Mouse (Mus musculus): Measurements from ENCODE around the gene Slc25a45. TPM values are rescaled to one million over a fixed set of nuclear protein-coding genes. Genes with fewer than 3 reads are reported as not detected.

Gene Slc25a45
- total RNA-seq, 1 experiment from 2014 or later: 48.1 TPM

DNA sequence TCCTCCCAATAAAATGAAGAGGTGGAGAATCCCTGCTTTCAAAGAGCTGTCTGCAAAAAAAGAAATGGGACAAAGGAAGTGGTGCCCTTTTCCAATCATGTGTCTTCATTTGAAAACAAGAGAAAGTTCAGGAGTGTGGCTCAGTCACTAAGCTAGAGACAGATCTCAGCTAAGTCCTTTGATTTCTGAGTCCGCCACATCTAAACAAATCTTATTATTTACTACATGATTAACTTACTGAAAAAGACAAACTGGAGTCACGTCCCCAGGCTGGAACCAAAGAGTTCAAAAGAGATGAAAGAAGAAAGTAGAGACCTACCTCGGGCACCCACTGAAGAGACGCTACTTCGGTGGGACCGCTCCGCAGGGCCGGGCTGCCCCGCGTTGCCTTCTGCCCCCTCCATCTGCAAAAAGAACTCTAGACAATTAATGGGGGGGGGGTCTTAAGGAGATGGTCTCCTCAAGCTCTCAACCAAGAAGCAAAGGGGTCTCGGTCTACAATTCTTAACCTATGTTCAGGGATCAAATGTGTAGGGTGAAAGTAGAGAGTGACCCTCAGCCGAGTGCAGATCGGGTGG lies 3.1 kb upstream of the Slc25a45 start:
- no peak for ATAC-seq (replicated peaks in 1 of 2; ENCODE audit: insufficient read depth in 1 of 2, low FRiP score in 2 of 2, low TSS enrichment in 1 of 2, low read depth in 1 of 2, poor library complexity in 2 of 2, severe bottlenecking in 2 of 2)

DNA sequence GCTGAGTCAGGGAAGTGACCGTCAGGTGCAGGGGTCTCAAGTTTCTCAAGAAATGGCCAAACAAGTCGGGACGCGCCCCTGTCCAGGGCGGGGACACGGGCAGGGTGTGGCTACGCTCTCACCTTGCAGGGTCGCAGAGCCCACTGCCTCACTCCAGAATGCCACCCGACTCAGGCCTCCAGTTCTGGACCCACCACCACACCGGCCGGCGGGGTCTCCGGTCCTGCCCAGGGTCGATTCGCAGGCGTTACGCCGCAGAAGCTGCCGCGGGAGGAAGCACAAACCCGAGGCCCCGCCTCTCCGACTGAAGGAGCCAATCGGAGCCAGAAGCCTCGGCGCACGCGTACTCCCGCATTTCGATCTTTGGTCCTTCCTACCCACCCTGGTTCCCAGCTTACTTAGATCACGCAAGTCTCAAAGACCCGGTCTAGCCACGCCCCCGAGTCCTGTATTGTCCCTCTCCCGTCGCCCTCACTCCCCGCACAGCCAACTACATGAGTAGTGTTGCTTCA lies 2.6 kb upstream of the Slc25a45 start, which contains the start of gene Frmd8:
Gene Frmd8, minus strand, starts transcription at position 306 of the 512 bp plus-strand sequence.
- peak; percentile 81 to 83 for ATAC-seq (replicated peaks in 1 of 2; ENCODE audit: insufficient read depth in 1 of 2, low FRiP score in 2 of 2, low TSS enrichment in 1 of 2, low read depth in 1 of 2, poor library complexity in 2 of 2, severe bottlenecking in 2 of 2)

DNA sequence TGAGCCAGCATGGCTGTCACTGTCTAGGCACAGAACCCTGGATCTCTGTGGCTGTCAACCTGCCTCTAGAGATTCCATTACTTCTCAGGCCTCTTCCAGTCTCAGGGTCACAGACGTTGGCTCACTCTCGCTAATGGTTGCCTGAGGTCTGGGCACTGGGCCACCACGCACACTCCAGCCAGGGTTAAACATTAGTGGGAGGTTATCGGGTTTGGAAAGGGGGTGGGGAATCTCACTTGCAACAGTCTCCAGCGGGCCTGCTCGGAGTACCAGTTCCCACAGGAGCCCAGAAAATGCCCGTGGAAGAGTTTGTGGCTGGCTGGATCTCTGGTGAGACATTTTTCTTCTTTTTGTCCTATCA lies 734 bp downstream of the Slc25a45 start:
- no peak for ATAC-seq (replicated peaks in 1 of 2; ENCODE audit: insufficient read depth in 1 of 2, low FRiP score in 2 of 2, low TSS enrichment in 1 of 2, low read depth in 1 of 2, poor library complexity in 2 of 2, severe bottlenecking in 2 of 2)

DNA sequence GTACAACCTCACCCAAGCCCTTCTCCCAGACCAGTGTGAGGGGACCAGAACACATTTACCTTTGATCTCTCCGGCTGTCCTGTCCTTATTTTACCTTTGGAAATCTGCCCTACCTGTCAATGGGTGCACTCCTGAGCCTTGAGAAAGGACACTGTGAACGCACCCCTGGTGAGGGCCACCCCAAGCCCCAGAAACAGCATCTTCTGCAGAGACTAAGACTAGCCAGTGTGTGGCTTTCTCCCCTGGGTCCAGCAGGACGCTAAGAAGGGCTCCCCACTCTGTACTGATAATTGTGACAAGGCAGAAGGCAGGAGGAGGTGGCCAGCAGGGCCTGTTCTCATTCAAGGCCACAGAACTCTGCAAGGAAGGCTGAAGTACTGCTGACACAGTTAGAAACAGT lies 1.3 kb downstream of the Slc25a45 start:
- ATAC-seq (replicated peaks in 1 of 2; ENCODE audit: insufficient read depth in 1 of 2, low FRiP score in 2 of 2, low TSS enrichment in 1 of 2, low read depth in 1 of 2, poor library complexity in 2 of 2, severe bottlenecking in 2 of 2): no peak

DNA sequence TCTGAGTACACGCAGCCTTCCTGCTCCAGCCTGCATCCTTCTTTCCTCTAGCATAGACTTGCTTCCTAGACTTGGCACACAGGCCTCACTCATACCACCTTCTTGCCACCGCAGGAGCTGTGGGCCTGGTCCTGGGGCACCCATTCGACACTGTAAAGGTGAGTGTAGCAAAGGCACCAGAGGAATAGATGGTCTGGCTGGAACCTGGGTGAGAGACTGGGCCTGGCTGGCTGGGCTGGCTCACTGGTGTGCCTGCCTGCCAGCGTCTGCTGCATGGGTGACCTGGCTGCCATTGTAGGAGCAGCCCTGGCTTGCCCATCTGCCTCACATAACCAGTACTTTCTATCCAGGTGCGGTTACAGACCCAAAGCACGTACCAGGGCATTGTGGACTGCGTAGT lies 2.1 kb downstream of the Slc25a45 start:
- no peak for ATAC-seq (replicated peaks in 1 of 2; ENCODE audit: insufficient read depth in 1 of 2, low FRiP score in 2 of 2, low TSS enrichment in 1 of 2, low read depth in 1 of 2, poor library complexity in 2 of 2, severe bottlenecking in 2 of 2)

DNA sequence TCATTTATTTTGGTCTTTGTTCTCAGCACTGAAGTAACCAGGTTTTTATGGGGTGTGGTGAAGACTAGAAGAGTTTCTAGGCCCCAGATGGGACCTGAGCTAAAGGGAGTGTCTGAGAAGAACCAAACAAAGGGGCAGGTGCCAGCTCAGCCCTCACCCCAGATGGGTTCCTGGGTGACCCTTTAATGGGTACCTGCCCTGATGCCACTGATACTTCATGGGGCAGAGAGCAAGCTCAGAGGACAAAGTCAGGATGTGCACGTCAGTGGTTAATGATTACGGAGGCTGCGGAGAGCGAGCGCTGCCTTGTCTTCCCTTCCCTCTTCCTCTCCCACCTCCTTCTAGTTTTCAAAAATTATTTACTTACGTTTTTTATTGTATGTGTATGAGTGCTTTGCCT lies 3.5 kb downstream of the Slc25a45 start:
- no peak for ATAC-seq (replicated peaks in 1 of 2; ENCODE audit: insufficient read depth in 1 of 2, low FRiP score in 2 of 2, low TSS enrichment in 1 of 2, low read depth in 1 of 2, poor library complexity in 2 of 2, severe bottlenecking in 2 of 2)

DNA sequence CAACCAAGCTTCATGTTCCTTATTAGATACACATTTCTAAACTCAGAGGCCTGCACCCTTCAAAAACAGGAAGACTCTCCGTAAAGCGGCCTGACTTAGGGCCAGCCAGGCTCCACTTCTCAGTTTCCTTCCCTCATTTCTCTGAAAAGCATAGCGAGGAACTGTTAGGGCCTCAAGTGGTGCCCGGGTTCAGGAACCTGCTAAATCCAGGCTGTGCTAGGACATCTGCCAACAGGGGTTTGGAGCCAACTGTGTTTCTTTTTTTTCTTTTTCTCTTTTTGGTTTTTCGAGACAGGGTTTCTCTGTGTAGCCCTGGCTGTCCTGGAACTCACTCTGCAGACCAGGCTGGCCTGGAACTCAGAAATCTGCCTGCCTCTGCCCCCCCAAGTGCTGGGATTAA lies 4.5 kb downstream of the Slc25a45 start:
- ATAC-seq (replicated peaks in 1 of 2; ENCODE audit: insufficient read depth in 1 of 2, low FRiP score in 2 of 2, low TSS enrichment in 1 of 2, low read depth in 1 of 2, poor library complexity in 2 of 2, severe bottlenecking in 2 of 2): peak; percentile 41 to 42; a peak in 1 of 4 replicates

DNA sequence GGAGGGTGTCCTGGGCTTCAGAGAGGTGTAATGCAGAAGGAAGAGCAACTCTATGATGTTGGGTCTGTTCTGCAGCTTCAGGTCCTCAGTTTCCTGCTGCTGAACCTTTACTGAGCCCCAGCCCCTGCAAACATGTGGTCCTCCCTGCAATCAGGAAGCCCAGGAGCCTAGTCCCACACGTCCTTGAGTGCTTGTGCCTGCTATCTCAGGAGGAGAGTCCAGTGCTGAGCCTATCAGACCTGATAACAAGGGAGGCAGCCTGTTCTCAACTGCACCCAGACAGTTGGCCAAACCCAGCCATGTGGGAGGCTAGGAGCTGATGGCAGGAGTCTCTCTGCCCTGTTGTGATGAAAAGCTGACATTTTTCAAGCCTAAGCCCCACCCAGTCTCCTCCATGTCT lies 6.3 kb downstream of the Slc25a45 start:
- no peak for ATAC-seq (replicated peaks in 1 of 2; ENCODE audit: insufficient read depth in 1 of 2, low FRiP score in 2 of 2, low TSS enrichment in 1 of 2, low read depth in 1 of 2, poor library complexity in 2 of 2, severe bottlenecking in 2 of 2)

DNA sequence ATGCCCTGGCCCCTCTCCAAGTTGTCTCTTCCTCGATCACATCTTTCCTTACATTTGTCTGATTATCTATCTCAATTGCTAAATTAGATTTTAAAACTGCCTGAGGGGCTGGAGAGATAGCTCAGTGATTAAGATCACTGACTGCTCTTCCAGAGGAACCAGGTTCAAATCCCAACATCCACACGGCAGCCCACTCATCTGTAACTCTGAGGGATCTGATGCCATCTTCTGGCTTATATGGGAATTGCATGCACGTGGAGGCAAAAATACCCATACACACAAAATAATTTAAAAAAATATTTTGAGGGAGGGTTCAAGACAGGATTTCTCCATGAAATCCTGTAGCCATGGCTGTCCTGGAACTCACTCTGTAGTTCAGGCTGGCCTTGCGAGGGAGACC lies 8.2 kb downstream of the Slc25a45 start:
- no peak for ATAC-seq (replicated peaks in 1 of 2; ENCODE audit: insufficient read depth in 1 of 2, low FRiP score in 2 of 2, low TSS enrichment in 1 of 2, low read depth in 1 of 2, poor library complexity in 2 of 2, severe bottlenecking in 2 of 2)

DNA sequence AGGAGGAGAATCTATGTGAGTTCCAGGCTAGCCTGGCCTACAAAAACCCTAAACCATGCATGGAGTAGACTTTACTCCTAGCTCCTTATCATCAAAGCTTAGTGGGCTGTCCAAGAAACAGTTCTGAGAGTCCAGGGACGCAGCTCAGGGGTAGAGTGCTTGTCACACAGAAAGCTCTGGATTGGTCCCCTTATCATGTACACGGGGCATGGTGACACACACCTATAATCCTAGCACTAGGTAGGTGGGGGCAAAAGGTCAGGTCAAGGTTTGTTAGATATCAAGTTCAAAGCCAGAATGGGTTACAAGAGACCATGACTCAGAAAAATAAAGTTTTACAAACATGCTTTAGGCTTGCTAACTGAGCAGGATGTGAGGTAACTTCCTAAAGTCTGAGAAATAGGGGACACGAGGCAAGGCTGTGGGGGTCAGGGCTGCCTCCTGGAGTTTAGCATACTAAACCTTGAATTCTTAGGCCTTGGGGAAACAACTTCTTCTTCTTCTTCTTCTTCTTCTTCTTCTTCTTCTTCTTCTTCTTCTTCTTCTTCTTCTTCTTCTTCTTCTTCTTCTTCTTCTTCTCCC lies 9.7 kb downstream of the Slc25a45 start:
- peak in 1 of 2 experiments; percentile 36; a peak in 1 of 4 replicates for ATAC-seq (replicated peaks in 1 of 2; ENCODE audit: insufficient read depth in 1 of 2, low FRiP score in 2 of 2, low TSS enrichment in 1 of 2, low read depth in 1 of 2, poor library complexity in 2 of 2, severe bottlenecking in 2 of 2)

DNA sequence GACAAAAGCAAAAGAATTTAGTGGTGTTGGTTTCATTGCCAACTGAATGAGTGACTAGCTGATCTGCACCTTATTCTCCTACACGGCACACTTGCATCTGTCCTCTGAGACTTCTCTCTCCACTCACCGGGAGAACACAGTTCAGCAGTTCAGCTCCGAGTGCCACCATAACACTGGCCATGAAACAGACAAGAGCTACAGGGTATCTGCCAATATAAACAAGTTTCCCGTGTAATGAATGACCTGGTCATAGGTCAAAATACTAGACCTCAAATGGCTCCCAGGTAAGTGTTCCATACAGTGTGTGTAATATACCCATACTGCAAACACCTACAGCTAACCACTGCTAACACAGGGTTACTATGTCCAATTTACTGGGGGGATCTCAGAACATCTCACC lies 11.6 kb downstream of the Slc25a45 start:
- ATAC-seq (replicated peaks in 1 of 2; ENCODE audit: insufficient read depth in 1 of 2, low FRiP score in 2 of 2, low TSS enrichment in 1 of 2, low read depth in 1 of 2, poor library complexity in 2 of 2, severe bottlenecking in 2 of 2): no peak

DNA sequence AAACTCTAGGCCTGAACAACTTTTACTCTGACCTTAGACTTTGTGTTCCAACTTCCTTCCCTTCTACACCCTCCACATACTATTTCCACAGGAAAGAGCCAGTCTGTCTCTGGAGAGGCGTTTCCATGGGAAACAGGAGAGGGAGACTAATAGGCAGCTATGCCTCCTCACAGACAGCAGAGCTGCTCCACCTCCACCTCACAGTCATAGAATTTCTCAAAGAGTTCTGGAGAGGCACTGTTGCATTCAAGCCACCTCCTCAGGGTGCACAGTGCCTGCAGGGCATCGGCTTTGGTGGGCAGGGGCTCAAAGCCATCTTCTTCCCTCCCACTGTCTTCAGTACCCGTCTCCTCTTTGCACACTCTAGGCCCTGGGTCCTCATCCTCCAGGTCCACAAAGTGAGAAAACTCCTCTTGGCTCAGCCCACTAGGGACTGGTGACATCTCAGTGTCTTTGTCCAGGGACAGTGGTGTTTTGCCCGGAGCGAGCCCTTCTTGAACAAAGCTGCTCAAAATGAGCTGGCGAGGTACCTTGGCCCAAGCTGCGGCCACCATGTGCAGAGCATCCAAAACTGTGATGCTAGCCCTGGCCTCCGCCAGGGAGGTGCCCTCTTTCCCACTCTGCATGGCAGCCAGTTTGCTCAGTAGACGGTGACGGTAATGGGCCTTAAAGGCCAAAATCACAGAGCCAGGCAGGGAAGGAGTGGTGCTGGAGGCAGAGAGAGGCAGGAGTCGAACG lies 14.1 kb downstream of the Slc25a45 start:
- no peak for ATAC-seq (replicated peaks in 1 of 2; ENCODE audit: insufficient read depth in 1 of 2, low FRiP score in 2 of 2, low TSS enrichment in 1 of 2, low read depth in 1 of 2, poor library complexity in 2 of 2, severe bottlenecking in 2 of 2)

DNA sequence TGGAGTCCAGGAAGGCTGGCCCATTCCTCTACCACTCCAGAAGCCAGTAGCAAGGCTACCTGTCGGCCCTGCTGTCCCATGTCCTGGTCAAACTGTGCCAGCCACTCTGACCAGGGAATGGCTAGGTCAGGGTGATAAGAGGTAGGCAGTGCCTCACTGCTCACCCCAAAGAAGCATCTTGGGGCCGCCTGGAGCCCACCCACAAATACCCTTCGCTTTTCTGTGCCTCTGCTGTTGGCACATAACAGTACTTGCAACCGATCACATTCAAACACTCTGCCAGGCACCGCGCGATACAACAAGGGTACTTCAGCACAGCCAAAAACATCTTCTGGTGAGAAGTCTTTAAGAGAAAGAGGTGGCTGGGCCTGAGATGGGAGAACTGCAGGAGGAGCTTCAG lies 14.7 kb downstream of the Slc25a45 start:
- no peak for ATAC-seq (replicated peaks in 1 of 2; ENCODE audit: insufficient read depth in 1 of 2, low FRiP score in 2 of 2, low TSS enrichment in 1 of 2, low read depth in 1 of 2, poor library complexity in 2 of 2, severe bottlenecking in 2 of 2)

DNA sequence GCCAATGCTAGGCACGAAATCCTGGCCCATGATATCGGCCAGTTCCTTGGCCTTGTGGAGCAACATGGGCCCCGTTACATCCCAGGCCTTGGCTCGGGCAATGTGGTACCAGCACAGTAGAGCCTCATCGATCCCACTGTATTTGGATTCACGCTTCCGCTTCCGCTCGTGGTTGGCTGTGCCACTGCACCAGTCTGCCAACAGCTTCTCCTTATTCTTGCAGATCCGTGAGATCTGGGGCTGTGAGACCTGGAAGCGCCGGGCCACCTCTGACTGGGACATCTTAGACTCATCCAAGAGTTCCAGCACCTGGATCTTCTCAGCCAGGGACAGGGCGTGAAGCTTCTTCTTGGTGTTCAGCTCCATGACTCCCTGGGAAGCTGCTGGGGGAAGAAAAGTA lies 15.1 kb downstream of the Slc25a45 start:
- ATAC-seq (replicated peaks in 1 of 2; ENCODE audit: insufficient read depth in 1 of 2, low FRiP score in 2 of 2, low TSS enrichment in 1 of 2, low read depth in 1 of 2, poor library complexity in 2 of 2, severe bottlenecking in 2 of 2): no peak

DNA sequence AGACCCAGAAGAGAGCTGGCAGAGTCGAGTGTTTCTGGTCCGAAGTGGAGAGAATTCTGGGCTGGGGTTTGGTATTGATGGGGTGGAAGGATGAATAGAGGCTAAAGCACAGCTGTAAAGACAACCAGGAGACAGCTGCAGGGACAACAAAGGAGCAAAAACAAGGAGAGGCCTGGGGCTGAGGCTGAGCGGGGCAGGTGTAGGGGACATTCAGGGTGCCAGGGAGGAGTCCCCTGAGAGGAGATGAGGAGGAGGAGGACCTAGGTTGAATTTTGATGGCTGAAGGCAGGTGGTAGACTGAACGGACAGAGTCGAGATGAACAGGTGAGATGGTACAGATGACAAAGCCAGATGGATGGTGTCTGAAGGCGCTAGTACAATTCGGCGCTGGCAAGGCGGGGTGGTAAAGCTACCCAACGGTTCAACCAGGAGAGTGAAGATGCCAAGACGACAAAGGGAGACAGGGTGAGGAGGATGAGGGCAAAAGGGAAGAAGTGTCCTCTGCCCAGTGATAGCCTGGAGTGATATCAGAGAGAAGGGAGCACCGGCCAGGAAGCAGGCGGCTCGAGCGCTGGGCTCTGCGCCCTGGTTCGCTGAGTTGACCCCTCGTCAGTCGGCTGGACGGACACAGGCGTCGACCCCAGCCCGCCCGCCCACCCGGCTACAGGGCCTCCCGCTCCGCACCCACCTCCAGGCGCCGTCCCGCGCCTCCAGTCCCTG lies 15.8 kb downstream of the Slc25a45 start:
- no peak for ATAC-seq (replicated peaks in 1 of 2; ENCODE audit: insufficient read depth in 1 of 2, low FRiP score in 2 of 2, low TSS enrichment in 1 of 2, low read depth in 1 of 2, poor library complexity in 2 of 2, severe bottlenecking in 2 of 2)

DNA sequence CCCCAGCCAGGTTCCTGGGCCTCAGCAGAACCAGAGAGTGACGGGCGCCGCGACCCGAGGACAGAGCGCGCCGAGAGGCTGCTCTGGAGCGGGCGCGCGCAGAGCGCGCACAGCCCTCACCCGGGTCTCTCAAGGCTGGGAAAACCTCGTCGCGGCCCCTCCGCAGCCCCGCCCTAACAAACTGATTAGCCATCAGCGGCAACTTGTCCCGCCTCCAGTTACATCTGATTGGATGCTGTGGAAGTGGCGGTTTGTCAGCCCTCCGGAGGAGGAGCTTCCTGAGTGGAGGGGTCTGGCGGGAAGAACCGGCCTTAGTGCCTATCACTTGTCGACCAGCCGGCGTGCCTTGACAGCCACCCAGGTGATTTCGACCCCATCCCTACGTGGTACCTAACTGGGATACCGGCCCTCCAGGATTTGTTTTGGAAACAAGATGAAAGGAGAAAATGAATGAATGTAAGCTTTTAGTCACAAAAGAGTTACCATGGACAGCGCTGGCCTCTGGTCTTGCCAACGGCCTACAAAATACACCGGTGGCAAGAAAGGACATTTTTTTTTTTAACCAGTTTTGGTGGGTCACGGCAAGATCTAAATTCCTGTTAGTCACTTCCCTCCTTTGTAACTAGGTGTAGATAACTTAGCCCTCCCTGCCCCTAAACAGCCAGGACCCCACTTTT lies 16.5 kb downstream of the Slc25a45 start, which contains the start of gene Tigd3:
Gene Tigd3, minus strand, starts transcription at position 148 of the 677 bp plus-strand sequence.
- ATAC-seq (replicated peaks in 1 of 2; ENCODE audit: insufficient read depth in 1 of 2, low FRiP score in 2 of 2, low TSS enrichment in 1 of 2, low read depth in 1 of 2, poor library complexity in 2 of 2, severe bottlenecking in 2 of 2): peak; percentile 97 to 99

DNA sequence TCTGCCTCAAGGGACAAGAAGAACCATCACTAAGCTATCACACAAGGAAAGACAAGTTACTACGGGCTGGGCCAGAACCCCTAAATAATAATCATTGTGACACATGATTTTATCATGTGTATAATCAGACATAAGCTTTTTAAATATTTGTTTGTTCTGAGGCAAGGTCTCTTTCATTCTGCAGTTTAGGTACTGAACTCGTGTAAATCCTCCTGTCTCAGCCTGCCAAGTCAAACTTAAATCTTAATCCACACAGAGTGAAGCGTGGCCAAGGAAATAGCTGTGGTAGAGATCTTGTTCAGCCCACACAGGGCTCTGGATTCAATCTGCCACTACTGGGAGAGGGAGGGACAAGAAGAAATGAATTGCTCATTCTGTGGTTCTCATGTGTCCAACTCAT lies 29.7 kb downstream of the Slc25a45 start:
- no peak for ATAC-seq (replicated peaks in 1 of 2; ENCODE audit: insufficient read depth in 1 of 2, low FRiP score in 2 of 2, low TSS enrichment in 1 of 2, low read depth in 1 of 2, poor library complexity in 2 of 2, severe bottlenecking in 2 of 2)
